ENCODE assay signal across 8 mouse cellular contexts in the genomic region with DNA sequence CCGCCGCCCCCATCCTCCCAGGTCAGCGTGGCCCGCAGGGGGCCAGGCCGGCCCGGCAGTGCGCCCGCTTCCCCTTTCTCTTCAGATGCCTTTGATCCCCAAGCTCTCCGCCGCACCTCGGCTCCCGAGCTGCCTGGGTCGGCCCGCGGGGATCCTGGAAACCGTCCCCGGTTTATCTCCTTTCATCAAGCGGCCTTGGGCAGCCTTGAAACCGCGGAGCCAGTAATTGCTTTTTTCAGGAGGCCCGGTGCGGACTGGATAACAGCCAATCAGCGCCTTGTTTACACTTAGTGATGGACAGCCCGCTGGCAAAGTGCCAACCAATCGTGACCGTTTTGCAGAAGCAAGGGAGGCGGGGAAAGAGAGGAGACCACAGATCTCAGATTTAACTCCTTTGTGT. TPM values are rescaled to one million over a fixed set of nuclear protein-coding genes. Genes with fewer than 3 reads are reported as not detected.
A peak's percentile ranks its signal among the peaks of the same experiment; 100 is the strongest.
DNase-seq lines count a peak whose midpoint lies in the region; ATAC-seq and TF ChIP-seq lines count a peak whose summit lies in the region.

No protein-coding gene starts in this region.

- peak; percentile 100 for DNase-seq in 416B (ENCODE audit: low read depth)
- peak; percentile 100 for DNase-seq in brain, embryonic 14.5 days (ENCODE audit: low read depth)
- peak; percentile 100 for DNase-seq in kidney, postnatal 0 days (ENCODE audit: low spot score)
- peak; percentile 97 for DNase-seq in liver, embryonic 11.5 days (ENCODE audit: low spot score)
- peak; percentile 66 for DNase-seq in naive thymus-derived CD4-positive, alpha-beta T cell, adult 2 months (ENCODE audit: low read depth)

- TF ChIP-seq POLR2A in brain, embryonic 14.5 days (IDR thresholded peaks at IDR 0.05; ENCODE audit: borderline replicate concordance, extremely low read depth, insufficient read depth, insufficient read length, poor library complexity, severe bottlenecking), result peak; percentile 26; the same call in 1 of the 2 replicates

- H3K4me2 ChIP-seq in heart, embryonic 11.5 days, result peak overlapping the region; percentile 100
- H3K4me2 ChIP-seq in kidney, postnatal 0 days (ENCODE audit: low read length), result peak overlapping the region; percentile 92
- H3K4me2 ChIP-seq in liver, embryonic 11.5 days, result peak overlapping the region; percentile 98
- H3K4me2 ChIP-seq in stomach, embryonic 14.5 days (replicated peaks; ENCODE audit: low read depth, low read length), result peak overlapping the region; percentile 98

- H3K27ac ChIP-seq in heart, embryonic 11.5 days (ENCODE audit: low read depth, low read length), result peak overlapping the region; percentile 97
- peak overlapping the region; percentile 96 for H3K27ac ChIP-seq in kidney, postnatal 0 days
- H3K27ac ChIP-seq in liver, embryonic 11.5 days (ENCODE audit: low read depth, low read length), result peak overlapping the region; percentile 92
- peak overlapping the region; percentile 92 for H3K27ac ChIP-seq in stomach, embryonic 14.5 days (ENCODE audit: low read length)

- H3K4me1 ChIP-seq in erythroblast, embryonic 14.5 days (ENCODE audit: control insufficient read depth), result peaks cover 56% of the 10 kb centered on the region
- H3K4me1 ChIP-seq in heart, embryonic 11.5 days (ENCODE audit: control insufficient read depth, insufficient read depth, low read length), result peaks cover 41% of the 10 kb centered on the region
- peaks cover 42% of the 10 kb centered on the region for H3K4me1 ChIP-seq in kidney, postnatal 0 days (replicated peaks; ENCODE audit: insufficient read depth, low read length)
- H3K4me1 ChIP-seq in liver, embryonic 11.5 days (replicated peaks; ENCODE audit: control insufficient read depth, insufficient read depth, low read length), result peaks cover 58% of the 10 kb centered on the region
- H3K4me1 ChIP-seq in stomach, embryonic 14.5 days (ENCODE audit: control insufficient read depth, insufficient read depth, low read length), result peaks cover 39% of the 10 kb centered on the region

- peaks cover 100% of the 10 kb centered on the region for H3K27me3 ChIP-seq in erythroblast, embryonic 14.5 days (ENCODE audit: control insufficient read depth)
- H3K27me3 ChIP-seq in heart, embryonic 11.5 days (ENCODE audit: control insufficient read depth, insufficient read depth, low read length), result no peaks in the 10 kb centered on the region
- H3K27me3 ChIP-seq in kidney, postnatal 0 days (ENCODE audit: insufficient read depth, low read length), result no peaks in the 10 kb centered on the region
- H3K27me3 ChIP-seq in liver, embryonic 11.5 days (replicated peaks; ENCODE audit: control insufficient read depth, insufficient read depth, low read length), result peaks cover 32% of the 10 kb centered on the region
- no peaks in the 10 kb centered on the region for H3K27me3 ChIP-seq in stomach, embryonic 14.5 days (ENCODE audit: control insufficient read depth, insufficient read depth, low read length)

- peak overlapping the region; percentile 99 for H3K9ac ChIP-seq in heart, embryonic 11.5 days (ENCODE audit: low read depth, low read length)
- peak overlapping the region; percentile 100 for H3K9ac ChIP-seq in kidney, postnatal 0 days (ENCODE audit: low read depth, low read length)
- peak overlapping the region; percentile 90 for H3K9ac ChIP-seq in liver, embryonic 11.5 days (ENCODE audit: low read depth, low read length)
- peak overlapping the region; percentile 96 for H3K9ac ChIP-seq in stomach, embryonic 14.5 days (replicated peaks; ENCODE audit: low read depth, low read length)

- no peaks in the 10 kb centered on the region for H3K36me3 ChIP-seq in erythroblast, embryonic 14.5 days (ENCODE audit: control insufficient read depth)
- H3K36me3 ChIP-seq in heart, embryonic 11.5 days (ENCODE audit: control insufficient read depth, insufficient read depth, low read length), result no peaks in the 10 kb centered on the region
- no peaks in the 10 kb centered on the region for H3K36me3 ChIP-seq in kidney, postnatal 0 days (ENCODE audit: insufficient read depth, low read length)
- H3K36me3 ChIP-seq in liver, embryonic 11.5 days (ENCODE audit: control insufficient read depth, insufficient read depth, low read length), result peaks cover 2% of the 10 kb centered on the region; the same call in 1 of the 2 replicates
- no peaks in the 10 kb centered on the region; the same call in 1 of the 2 replicates for H3K36me3 ChIP-seq in stomach, embryonic 14.5 days (ENCODE audit: control insufficient read depth, insufficient read depth, low read length)

- WGBS in heart, embryonic 11.5 days (ENCODE audit: insufficient replicate concordance), result 1% methylated on average over 27 of the region's 27 CpGs
- WGBS in kidney, postnatal 0 days, result 0% methylated on average over 24 of the region's 27 CpGs
- under 1% methylated on average over 27 of the region's 27 CpGs for WGBS in liver, embryonic 11.5 days
- under 1% methylated on average over 27 of the region's 27 CpGs for WGBS in stomach, embryonic 14.5 days

- no peak for TF ChIP-seq CTCF in brain, embryonic 14.5 days (IDR thresholded peaks at IDR 0.05; ENCODE audit: borderline replicate concordance, extremely low read depth, insufficient read depth, insufficient read length)
- no peak for TF ChIP-seq CTCF in kidney, postnatal 0 days (IDR thresholded peaks at IDR 0.05; ENCODE audit: low read depth)

- H3K4me3 ChIP-seq in erythroblast, embryonic 14.5 days (replicated peaks), result peak overlapping the region; percentile 64
- peak overlapping the region; percentile 96 for H3K4me3 ChIP-seq in heart, embryonic 11.5 days (ENCODE audit: low read depth, low read length)
- peak overlapping the region; percentile 94 for H3K4me3 ChIP-seq in kidney, postnatal 0 days (replicated peaks; ENCODE audit: low read depth, low read length)
- peak overlapping the region; percentile 87 for H3K4me3 ChIP-seq in liver, embryonic 11.5 days (ENCODE audit: low read depth, low read length)
- peak overlapping the region; percentile 64 for H3K4me3 ChIP-seq in stomach, embryonic 14.5 days (ENCODE audit: low read depth, low read length)

- peaks cover 5% of the 10 kb centered on the region; the same call in 1 of the 2 replicates for H3K9me3 ChIP-seq in erythroblast, embryonic 14.5 days (ENCODE audit: control insufficient read depth, low read length)
- H3K9me3 ChIP-seq in heart, embryonic 11.5 days (replicated peaks; ENCODE audit: control insufficient read depth, low read length), result no peaks in the 10 kb centered on the region
- H3K9me3 ChIP-seq in kidney, postnatal 0 days (replicated peaks; ENCODE audit: low read length), result no peaks in the 10 kb centered on the region
- H3K9me3 ChIP-seq in liver, embryonic 11.5 days (ENCODE audit: control insufficient read depth, low read length), result no peaks in the 10 kb centered on the region
- no peaks in the 10 kb centered on the region for H3K9me3 ChIP-seq in stomach, embryonic 14.5 days (ENCODE audit: control insufficient read depth, low read depth, low read length)

- ATAC-seq in heart, embryonic 11.5 days (replicated peaks; ENCODE audit: insufficient number of reproducible peaks, low FRiP score, low TSS enrichment), result peak; percentile 70
- peak; percentile 72 for ATAC-seq in kidney, postnatal 0 days (replicated peaks; ENCODE audit: low FRiP score, low read depth)
- ATAC-seq in liver, embryonic 11.5 days (replicated peaks; ENCODE audit: low FRiP score), result peak; percentile 68
- ATAC-seq in stomach, embryonic 14.5 days (ENCODE audit: insufficient number of reproducible peaks, insufficient read depth, low FRiP score, low read depth), result peak; percentile 73

RNA-seq across cellular contexts. Expression of a gene that starts 1.4 kb away (rescaled TPM):
- polyA plus RNA-seq in brain, embryonic 14.5 days (2012; rRNA removed), result 29.0 and 47.0 TPM in 2 replicates
- polyA plus RNA-seq in erythroblast, embryonic 14.5 days (2012), result 0.17 and 0.21 TPM in 2 replicates
- polyA plus RNA-seq in heart, embryonic 11.5 days (2014; fragmentation: Nextera tagmentation; extraction: Ambion mirVana), result 7.0 and 9.1 TPM in 2 replicates
- 8.2 and 8.6 TPM in 2 replicates for polyA plus RNA-seq in kidney, postnatal 0 days (2015; fragmentation: Nextera tagmentation; extraction: Ambion mirVana)
- polyA plus RNA-seq in liver, embryonic 11.5 days (2014; fragmentation: Nextera tagmentation; extraction: Ambion mirVana), result 6.7 and 8.8 TPM in 2 replicates
- polyA plus RNA-seq in stomach, embryonic 14.5 days (2014; fragmentation: Nextera tagmentation; extraction: Ambion mirVana), result 12.2 and 13.4 TPM in 2 replicates

Comparison
In these comparisons a context has a peak if more than half of its experiments do, and no peak if none do; other contexts are left out.
1. Peak in every context shown above with its lines: DNase-seq, ATAC-seq, H3K4me3 ChIP-seq and H3K27ac ChIP-seq.